Mouse (Mus musculus): ENCODE data around the gene 1190005I06Rik.

The 1190005I06Rik gene

DNA sequence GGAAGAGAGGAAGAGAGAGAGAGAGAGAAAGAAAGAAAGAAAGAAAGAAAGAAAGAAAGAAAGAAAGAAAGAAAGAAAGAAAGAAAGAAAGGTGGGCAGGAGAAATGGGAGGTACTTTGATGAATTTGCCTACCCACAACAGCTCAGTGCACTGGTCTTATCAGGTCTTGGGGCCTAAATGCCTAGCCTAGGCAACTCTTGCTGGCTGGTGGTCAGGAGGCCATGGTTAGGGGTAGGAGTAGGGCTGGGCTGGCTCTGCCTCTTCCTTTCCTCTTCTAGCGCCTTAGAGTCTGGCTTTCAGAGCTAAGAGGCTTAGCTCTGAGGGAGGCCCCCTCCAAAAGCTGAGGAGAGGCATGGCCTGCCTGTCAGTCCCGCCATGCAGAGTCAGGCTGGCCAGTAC, 23.8 kb downstream of the 1190005I06Rik start:
- in situ Hi-C loops (cut with MboI, MseI), result no loop called here

DNA sequence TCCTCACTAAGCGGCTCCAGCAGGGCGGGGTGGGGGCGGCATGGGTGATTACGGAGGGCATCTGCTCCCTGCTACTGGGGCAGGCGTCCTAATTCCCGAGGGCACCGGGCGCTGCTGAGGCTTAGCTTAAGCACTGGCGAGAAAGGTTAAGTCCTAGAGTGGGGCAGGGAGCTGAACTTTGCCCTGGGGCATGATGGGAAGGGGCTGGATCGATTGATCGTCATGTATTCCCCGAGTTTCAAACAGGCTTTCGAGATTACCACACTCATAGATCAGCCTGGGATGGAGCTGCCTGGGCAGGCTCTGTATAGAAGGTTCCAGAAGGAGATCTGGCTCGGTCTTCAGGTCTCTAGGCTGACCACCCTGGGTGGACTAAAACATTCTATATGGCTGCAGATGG, 25.3 kb downstream of the 1190005I06Rik start:
- in situ Hi-C loops (cut with MboI, MseI), result no loop called here

DNA sequence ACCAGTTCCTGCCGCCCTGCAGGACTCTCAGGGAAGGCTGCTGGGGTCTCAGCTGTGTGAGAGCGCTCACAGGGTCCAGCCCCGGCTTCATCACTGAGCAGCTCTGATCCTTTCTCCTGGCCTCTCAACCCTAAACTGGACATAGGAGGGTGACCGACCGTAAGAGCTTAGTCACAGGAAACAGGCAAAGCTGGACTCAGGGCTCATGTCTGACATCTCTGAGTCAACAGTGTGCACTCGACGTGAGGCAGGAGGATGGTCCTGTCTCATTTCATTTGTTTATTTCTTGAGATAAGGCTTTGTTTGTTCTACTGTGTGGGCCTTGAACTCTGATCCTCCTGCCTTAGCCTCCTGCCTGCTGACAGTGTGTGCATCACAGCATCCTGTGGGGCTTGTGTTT, 27.0 kb downstream of the 1190005I06Rik start:
- in situ Hi-C loops (cut with MboI, MseI), result no loop called here

DNA sequence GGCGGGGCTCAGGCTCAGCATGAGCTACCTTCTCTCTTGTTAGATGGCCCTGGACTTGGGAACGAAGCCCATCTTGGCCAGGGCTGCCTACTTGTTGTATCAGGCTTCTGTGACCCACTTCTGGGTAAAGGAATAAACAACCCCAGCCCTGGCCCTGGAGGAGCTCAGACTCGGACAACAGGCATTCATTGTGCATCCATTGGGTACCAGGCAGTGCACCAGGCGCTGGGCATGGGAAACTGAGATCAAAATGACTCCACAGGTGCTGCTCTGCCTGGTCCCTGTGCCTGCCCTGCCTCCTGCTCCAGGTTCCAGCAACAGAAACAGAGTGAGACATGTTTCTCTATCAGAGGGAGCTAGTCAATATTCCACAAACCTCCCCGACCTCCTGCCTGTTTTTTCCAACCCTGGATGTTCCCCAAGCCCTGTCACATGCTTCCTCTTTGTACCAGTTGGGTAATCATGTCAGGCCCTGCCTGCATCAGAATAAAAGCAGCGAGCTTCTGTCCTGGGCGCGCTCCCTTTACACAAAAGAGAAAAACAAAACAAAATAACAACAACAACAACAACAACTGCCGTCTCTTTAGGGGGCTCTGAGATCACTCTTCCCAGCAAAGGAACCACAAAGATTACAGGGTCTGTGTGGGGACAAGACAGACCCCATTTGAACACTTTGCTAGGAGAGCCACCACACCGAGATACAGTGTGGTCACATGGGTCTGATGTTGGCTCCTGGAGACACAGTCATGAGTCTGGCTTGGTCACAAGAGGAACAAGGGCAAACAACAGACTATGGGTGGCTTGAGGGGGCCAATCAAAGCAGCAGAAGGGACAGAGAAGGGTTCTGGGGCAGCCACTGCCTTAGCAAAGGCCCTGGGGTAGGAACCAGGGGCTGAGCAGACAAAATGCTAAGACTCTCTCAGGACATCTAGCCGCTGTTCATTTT, 27.9 kb downstream of the 1190005I06Rik start:
- in situ Hi-C loops (cut with MboI, MseI), result no loop called here

DNA sequence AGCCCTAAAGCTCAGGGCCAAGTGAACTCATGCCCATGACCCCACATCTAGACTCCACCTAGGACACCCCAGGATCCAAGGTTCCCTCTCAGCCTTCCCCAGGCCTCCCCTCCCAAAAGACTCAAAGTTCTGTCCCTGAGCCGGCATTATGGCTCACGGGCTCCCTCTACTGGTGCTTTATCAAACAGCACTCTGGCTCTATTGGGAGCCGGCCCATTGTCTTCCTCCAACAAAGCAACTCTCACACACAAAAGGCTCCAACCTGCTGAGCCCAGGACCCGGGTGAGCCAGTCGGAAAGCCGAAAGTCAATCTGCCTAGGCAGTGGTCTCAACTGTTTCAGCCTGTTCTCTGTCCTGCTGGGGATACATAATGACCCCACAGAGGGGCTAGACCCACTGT, 29.3 kb downstream of the 1190005I06Rik start:
- in situ Hi-C loops (cut with MboI, MseI), result no loop called here

DNA sequence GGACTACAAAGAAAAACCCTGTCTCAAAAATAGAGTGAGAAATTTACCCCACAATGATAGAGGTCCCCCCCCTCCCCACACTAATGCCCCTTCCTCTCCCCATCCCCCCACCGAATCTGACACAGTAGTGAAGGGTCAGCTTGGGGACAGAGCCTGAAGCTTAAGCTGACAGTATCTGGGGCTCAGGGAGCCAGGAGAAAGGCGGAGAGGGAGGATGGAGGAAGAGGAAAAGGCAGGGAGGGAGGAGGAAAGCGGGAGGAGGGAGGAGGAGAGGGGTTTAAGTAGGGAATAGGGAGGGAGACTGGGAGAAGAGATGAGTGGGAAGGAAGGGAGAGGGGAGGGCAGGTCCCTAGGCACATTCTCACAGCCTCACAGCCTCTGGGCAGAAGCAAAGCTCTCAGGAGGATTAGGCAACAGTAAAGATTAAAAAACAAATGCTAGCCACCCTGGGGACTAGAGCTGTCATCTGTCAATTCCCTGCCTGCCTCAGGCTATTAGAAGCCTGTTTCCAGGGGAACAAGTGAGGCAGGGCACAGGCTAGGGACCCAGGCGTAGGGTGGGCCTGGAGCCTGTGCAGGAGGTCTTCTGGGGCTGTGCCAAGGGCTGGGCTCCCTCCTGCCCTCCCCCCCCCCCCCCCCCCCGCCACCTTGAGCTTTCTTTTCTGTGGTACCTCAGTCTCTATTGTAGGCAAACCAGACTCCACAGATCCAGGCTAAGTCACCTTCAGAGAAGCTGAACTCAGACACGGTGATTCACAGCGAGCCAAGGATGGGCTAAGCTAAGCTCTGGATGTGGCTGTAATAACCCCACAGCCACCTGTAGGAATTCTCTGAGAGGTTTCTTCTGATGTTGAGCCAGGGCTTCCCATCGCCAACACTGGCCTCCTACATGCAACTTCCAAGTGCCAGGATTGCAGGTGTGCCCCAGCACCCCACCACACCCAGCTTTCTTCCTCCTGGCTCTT, 30.5 kb downstream of the 1190005I06Rik start:
- in situ Hi-C loops (cut with MboI, MseI), result no loop called here

- in situ Hi-C loops (cut with MboI, MseI), result no loop called here
Measured at GRCm38 (mm10) chr8:120614491-120614890, 32.9 kb downstream of the 1190005I06Rik start.

DNA sequence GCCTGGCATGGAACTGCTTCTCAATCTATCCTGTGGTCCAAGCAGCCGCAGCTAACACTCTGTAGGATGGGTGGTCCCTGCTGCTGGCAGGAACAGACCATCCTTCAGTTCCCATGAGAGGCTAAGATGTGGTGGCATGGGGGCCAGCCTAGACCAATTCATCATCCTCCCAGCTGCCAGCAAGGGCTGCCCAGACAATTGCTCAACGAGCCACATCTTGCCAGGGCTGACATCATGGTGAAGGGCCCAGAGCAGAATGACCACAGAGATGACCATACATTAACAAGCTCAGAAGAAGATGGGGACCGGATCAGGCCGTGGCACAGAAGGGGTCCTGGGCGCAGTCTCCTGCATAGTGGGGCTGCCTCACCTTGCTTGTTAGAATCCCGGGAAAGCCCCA, 36.6 kb downstream of the 1190005I06Rik start:
- in situ Hi-C loops (cut with MboI, MseI), result no loop called here

- in situ Hi-C loops (cut with MboI, MseI), result no loop called here
Measured at GRCm38 (mm10) chr8:120607885-120608284, 39.5 kb downstream of the 1190005I06Rik start.

DNA sequence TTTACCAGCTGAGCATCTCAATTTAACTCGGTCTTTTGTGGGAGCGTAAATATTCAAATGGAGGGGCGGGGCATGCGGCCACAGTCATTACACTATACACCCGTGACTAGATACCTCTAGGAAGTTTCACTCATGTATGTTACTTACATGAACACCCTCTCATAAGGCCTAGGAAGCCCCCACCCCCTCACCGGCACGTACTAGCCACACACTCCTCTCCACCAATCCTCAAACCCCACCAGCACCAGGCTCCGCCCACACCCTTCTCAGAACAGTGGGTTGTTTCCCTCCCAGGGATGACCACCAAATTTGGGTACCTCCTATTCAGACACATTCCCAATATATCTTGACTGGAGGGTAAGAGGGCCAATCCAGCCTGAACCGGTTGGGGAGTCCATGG, 40.0 kb downstream of the 1190005I06Rik start:
- in situ Hi-C loops (cut with MboI, MseI), result no loop called here

- in situ Hi-C loops (cut with MboI, MseI), result no loop called here
Measured at GRCm38 (mm10) chr8:120602672-120603071, 44.8 kb downstream of the 1190005I06Rik start.

- in situ Hi-C loops (cut with MboI, MseI), result loop anchor here (25.0 kb wide), 1 partner anchor 1037 kb away; the partner anchor contains the start of gene Mbtps1
Measured at GRCm38 (mm10) chr8:120599504-120599903, 47.9 kb downstream of the 1190005I06Rik start.

- in situ Hi-C loops (cut with MboI, MseI), result loop anchor here (25.0 kb wide), 1 partner anchor 1036 kb away; the partner anchor contains the start of gene Mbtps1
Measured at GRCm38 (mm10) chr8:120598579-120598978, 48.9 kb downstream of the 1190005I06Rik start.

DNA sequence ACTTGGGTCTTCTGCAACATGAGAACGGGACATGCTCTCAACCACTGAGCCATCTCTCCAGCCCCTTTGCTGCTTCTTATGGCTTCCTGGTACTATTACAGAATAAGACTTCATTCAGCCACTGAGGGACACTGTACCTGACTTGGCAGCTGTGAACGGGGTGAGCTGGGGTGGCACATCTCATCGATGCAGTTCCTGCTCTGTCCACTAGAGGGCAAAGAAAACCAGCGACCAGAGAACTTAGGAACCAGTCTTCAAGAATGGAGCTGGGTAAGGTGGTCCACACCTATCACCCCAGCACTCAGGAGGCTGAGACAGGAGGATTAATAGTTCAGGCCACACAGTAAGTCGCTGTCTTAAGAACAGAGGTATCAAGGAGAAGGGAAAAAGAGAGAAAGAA, 51.5 kb downstream of the 1190005I06Rik start:
- in situ Hi-C loops (cut with MboI, MseI), result loop anchor here (25.0 kb wide), 1 partner anchor 1034 kb away; the partner anchor contains the start of gene Mbtps1

DNA sequence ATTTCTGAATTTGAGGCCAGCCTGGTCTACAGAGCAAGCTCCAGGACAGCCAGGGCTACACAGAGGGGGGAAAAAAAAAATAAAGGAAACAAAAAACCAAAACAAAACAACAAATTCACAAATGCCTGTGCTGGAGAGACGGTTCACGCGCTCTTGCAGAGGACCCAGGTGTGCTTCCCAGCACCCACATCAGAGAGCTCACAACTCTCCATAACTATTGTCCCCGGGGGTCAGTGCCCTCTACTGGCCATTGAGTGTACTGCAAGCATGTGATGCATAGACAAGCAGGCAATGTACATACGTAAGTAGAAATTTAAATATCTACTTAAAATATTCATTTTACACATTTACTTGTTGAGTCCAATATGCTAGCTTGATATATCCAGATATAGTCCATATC, 52.9 kb downstream of the 1190005I06Rik start:
- in situ Hi-C loops (cut with MboI, MseI), result loop anchor here (25.0 kb wide), 1 partner anchor 1032 kb away; the partner anchor contains the start of gene Mbtps1

- in situ Hi-C loops (cut with MboI, MseI), result loop anchor here (25.0 kb wide), 1 partner anchor 1029 kb away; the partner anchor contains the start of gene Mbtps1
Measured at GRCm38 (mm10) chr8:120591587-120592292, 55.7 kb downstream of the 1190005I06Rik start.

- in situ Hi-C loops (cut with MboI, MseI), result loop anchor here (25.0 kb wide), 1 partner anchor 1028 kb away; the partner anchor contains the start of gene Mbtps1
Measured at GRCm38 (mm10) chr8:120589921-120590320, 57.5 kb downstream of the 1190005I06Rik start.

DNA sequence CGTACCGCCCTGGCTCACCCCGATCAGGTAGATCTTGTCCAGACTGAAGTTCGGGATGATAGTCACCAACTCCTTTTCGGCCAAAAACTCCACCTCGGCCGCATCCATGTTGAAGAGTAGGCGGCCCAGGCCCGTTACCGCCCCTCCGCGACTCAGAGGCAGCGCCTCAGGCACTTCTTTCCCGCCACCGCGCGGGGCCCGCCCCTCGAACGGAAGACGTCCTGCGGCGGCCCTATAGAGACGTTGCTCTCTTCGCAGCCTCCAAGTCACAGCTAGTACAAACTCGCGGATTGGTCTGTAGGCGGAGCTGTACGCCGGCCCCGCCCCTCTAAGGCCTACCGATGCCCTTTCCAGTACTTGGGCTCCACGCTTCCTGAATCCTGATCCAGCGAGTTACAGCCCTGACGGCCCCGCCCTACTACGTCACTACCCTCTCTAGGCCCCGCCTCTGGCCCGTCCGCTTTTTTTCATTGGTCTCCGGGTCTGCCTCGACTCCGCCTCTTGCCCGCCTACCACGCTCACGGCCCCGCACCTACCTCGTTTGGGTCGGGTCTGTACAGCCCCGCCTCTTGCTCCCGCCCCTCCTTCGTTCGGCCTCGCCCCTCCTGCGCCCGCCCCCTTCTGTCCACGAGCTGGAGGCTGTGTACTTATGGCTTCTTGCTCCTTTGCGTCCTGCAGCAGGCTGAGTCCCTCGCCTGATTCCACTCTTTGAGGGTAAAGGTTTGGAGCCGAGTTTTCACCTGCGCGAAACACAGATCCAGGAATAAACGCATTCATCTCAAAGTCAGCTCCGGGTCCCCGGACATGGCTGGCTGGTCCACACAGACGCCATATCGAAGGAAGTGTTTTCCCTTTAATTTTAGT, 58.3 kb downstream of the 1190005I06Rik start, which contains the start of gene Gins2:
Gene Gins2 (minus strand): TSS at position 397 of the 864 bp plus-strand sequence.
- in situ Hi-C loops (cut with MboI, MseI), result loop anchor here (25.0 kb wide), 1 partner anchor 1027 kb away; the partner anchor contains the start of gene Mbtps1

GRCm38 (mm10) chr8:120585521-120585920, 61.9 kb downstream of the 1190005I06Rik start:
- in situ Hi-C loops (cut with MboI, MseI), result loop anchor here (25.0 kb wide), 1 partner anchor 1023 kb away; the partner anchor contains the start of gene Mbtps1

DNA sequence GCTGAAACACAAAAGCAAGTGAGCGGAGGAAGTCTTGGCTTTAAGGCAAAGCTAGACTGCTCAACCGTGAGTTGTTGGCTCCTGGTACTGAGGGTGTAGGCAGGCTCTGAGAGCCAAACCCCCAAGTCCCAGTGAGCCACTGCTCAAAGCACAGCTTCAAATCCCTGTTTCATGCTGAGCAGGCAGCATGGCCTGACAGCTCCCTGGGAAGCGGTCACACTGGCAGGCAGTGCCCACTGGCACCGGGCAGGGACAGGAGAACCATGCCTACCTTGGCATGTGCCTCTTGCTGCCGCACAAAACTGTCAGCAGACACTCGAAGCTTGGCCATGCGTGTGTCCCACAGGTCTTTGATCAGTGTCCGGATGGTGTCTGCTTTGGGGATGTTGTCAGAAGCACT, 65.6 kb downstream of the 1190005I06Rik start:
- in situ Hi-C loops (cut with MboI, MseI), result loop anchor here (25.0 kb wide), 1 partner anchor 1020 kb away; the partner anchor contains the start of gene Mbtps1

Measured in T-helper 2 cell (primary cell).